Mouse (Mus musculus) layer of hippocampus, adult 9-11 months (tissue): Measurements from ENCODE around the gene Hadhb.

Source experiments
- DNase-seq: peaks from one replicate; pipeline ENCODE4 v3.0.0; 2022

The Hadhb gene

GRCm38 (mm10) chr5:30154474-30155394 is at the start of gene Hadhb, which contains the start of gene Hadha:
Gene Hadhb (plus strand): TSS chr5:30155248.
Gene Hadha (minus strand): TSS chr5:30155162.
- DNase-seq: peak; percentile 92

GRCm38 (mm10) chr5:30105668-30106300 is 49.3 kb upstream of the Hadhb start, which contains the start of gene 3110082J24Rik:
Gene 3110082J24Rik (minus strand): TSS chr5:30106086.
- no peak for DNase-seq

GRCm38 (mm10) chr5:30106756-30107155 is 48.3 kb upstream of the Hadhb start:
- DNase-seq: no peak

- DNase-seq: no peak
Observed at GRCm38 (mm10) chr5:30107186-30107585, 47.9 kb upstream of the Hadhb start.

- DNase-seq: no peak
Observed at GRCm38 (mm10) chr5:30107611-30108041, 47.4 kb upstream of the Hadhb start.

GRCm38 (mm10) chr5:30108233-30108632 is 46.8 kb upstream of the Hadhb start:
- DNase-seq: no peak

GRCm38 (mm10) chr5:30109899-30110298 is 45.1 kb upstream of the Hadhb start:
- no peak for DNase-seq

GRCm38 (mm10) chr5:30110371-30111060 is 44.5 kb upstream of the Hadhb start:
- DNase-seq: no peak

GRCm38 (mm10) chr5:30111126-30111525 is 43.9 kb upstream of the Hadhb start:
- DNase-seq: no peak

GRCm38 (mm10) chr5:30111771-30112170 is 43.3 kb upstream of the Hadhb start:
- DNase-seq: no peak

GRCm38 (mm10) chr5:30112533-30113068 is 42.4 kb upstream of the Hadhb start:
- DNase-seq: no peak

- no peak for DNase-seq
Observed at GRCm38 (mm10) chr5:30113881-30114760, 40.9 kb upstream of the Hadhb start.

- DNase-seq: no peak
Observed at GRCm38 (mm10) chr5:30114761-30115140, 40.3 kb upstream of the Hadhb start.

GRCm38 (mm10) chr5:30115718-30116117 is 39.3 kb upstream of the Hadhb start:
- no peak for DNase-seq

GRCm38 (mm10) chr5:30118018-30118417 is 37.0 kb upstream of the Hadhb start:
- DNase-seq: no peak

- no peak for DNase-seq
Observed at GRCm38 (mm10) chr5:30119163-30119562, 35.9 kb upstream of the Hadhb start.

- no peak for DNase-seq
Observed at GRCm38 (mm10) chr5:30120106-30120505, 34.9 kb upstream of the Hadhb start.

- DNase-seq: no peak
Observed at GRCm38 (mm10) chr5:30122481-30122880, 32.6 kb upstream of the Hadhb start.

- DNase-seq: no peak
Observed at GRCm38 (mm10) chr5:30125587-30125986, 29.5 kb upstream of the Hadhb start.

- DNase-seq: no peak
Observed at GRCm38 (mm10) chr5:30126756-30127155, 28.3 kb upstream of the Hadhb start.

GRCm38 (mm10) chr5:30127921-30128597 is 27.0 kb upstream of the Hadhb start:
- no peak for DNase-seq
